8 mouse cellular contexts compared by ENCODE assay signal in genomic region chr10:75935680-75936541, GRCm38 (mm10). TPM values are rescaled to one million over a fixed set of nuclear protein-coding genes. Genes with fewer than 3 reads are reported as not detected.
A peak's percentile ranks its signal among the peaks of the same experiment; 100 is the strongest.
DNase-seq lines count a peak whose midpoint lies in the region; ATAC-seq and TF ChIP-seq lines count a peak whose summit lies in the region.

Gene Mmp11, minus strand, starts transcription at chr10:75936496.

- DNase-seq in G1E (ENCODE audit: low spot score), result peak; percentile 89
- DNase-seq in cerebellum, adult 11 months, result peak; percentile 84
- peak; percentile 78 for DNase-seq in forebrain, embryonic 14.5 days (ENCODE audit: low spot score)
- DNase-seq in heart, postnatal 25 days (ENCODE audit: low spot score), result peak; percentile 40
- peak; percentile 71 for DNase-seq in layer of hippocampus, adult 11-12 months (ENCODE audit: low spot score)
- DNase-seq in lung, adult 18-20 months, result peak; percentile 79 to 82
- peak; percentile 86 for DNase-seq in testis, postnatal 10 days (ENCODE audit: low spot score)

- TF ChIP-seq CTCF in G1E (IDR thresholded peaks at IDR 0.05; ENCODE audit: low read depth, low read length), result no peak

- peak within 1 kb of the TSS; percentile 92 for H3K4me2 ChIP-seq in forebrain, embryonic 14.5 days (ENCODE audit: low read length)
- H3K4me2 ChIP-seq in neural tube, embryonic 14.5 days (ENCODE audit: low read depth, low read length), result peak within 1 kb of the TSS; percentile 95

- peak within 1 kb of the TSS; percentile 46 for H3K9ac ChIP-seq in forebrain, embryonic 14.5 days (ENCODE audit: low read length)
- H3K9ac ChIP-seq in neural tube, embryonic 14.5 days (replicated peaks; ENCODE audit: low read depth, low read length), result peak within 1 kb of the TSS; percentile 56

- intact Hi-C loops in heart, postnatal 25 days (cut with DNase I), result no loop called here

- no peaks in the 10 kb centered on the region for H3K9me3 ChIP-seq in G1E (replicated peaks)
- H3K9me3 ChIP-seq in forebrain, embryonic 14.5 days (replicated peaks; ENCODE audit: control insufficient read depth, low read length), result no peaks in the 10 kb centered on the region
- H3K9me3 ChIP-seq in neural tube, embryonic 14.5 days (ENCODE audit: control insufficient read depth, low read length), result no peaks in the 10 kb centered on the region

- H3K4me1 ChIP-seq in G1E (ENCODE audit: insufficient read depth, low read depth, low read length), result peaks cover 68% of the 10 kb centered on the region
- H3K4me1 ChIP-seq in forebrain, embryonic 14.5 days (ENCODE audit: control insufficient read depth, insufficient read depth, low read length), result peaks cover 17% of the 10 kb centered on the region
- peaks cover 19% of the 10 kb centered on the region for H3K4me1 ChIP-seq in neural tube, embryonic 14.5 days (ENCODE audit: control insufficient read depth, insufficient read depth, low read length)

- peaks cover 23% of the 10 kb centered on the region for H3K27me3 ChIP-seq in G1E (ENCODE audit: insufficient read depth, low read length)
- H3K27me3 ChIP-seq in forebrain, embryonic 14.5 days (replicated peaks; ENCODE audit: control insufficient read depth, insufficient read depth, low read length), result peaks cover 26% of the 10 kb centered on the region
- H3K27me3 ChIP-seq in neural tube, embryonic 14.5 days (ENCODE audit: control insufficient read depth, insufficient read depth, low read length), result peaks cover 3% of the 10 kb centered on the region; the same call in 1 of the 2 replicates

- H3K4me3 ChIP-seq in G1E (ENCODE audit: low read depth, low read length), result peak within 1 kb of the TSS; percentile 88
- peak within 1 kb of the TSS; percentile 46 for H3K4me3 ChIP-seq in forebrain, embryonic 14.5 days (ENCODE audit: low read depth, low read length)
- H3K4me3 ChIP-seq in neural tube, embryonic 14.5 days (ENCODE audit: low read depth, low read length), result peak within 1 kb of the TSS; percentile 54

- no peak within 1 kb of the TSS for H3K27ac ChIP-seq in forebrain, embryonic 14.5 days (ENCODE audit: low read depth, low read length)
- peak within 1 kb of the TSS; percentile 57; the same call in 1 of the 2 replicates for H3K27ac ChIP-seq in neural tube, embryonic 14.5 days (ENCODE audit: low read depth, low read length)

- H3K36me3 ChIP-seq in G1E (replicated peaks), result peaks cover 31% of the 10 kb centered on the region
- H3K36me3 ChIP-seq in forebrain, embryonic 14.5 days (ENCODE audit: control insufficient read depth, insufficient read depth, low read length), result no peaks in the 10 kb centered on the region
- no peaks in the 10 kb centered on the region for H3K36me3 ChIP-seq in neural tube, embryonic 14.5 days (ENCODE audit: control insufficient read depth, insufficient read depth, low read length)

- peak; percentile 76 for ATAC-seq in G1E (ENCODE audit: extremely low read depth, insufficient number of reproducible peaks, low FRiP score, poor library complexity, severe bottlenecking)
- ATAC-seq in forebrain, embryonic 14.5 days, result peak; percentile 52
- peak; percentile 69 for ATAC-seq in neural tube, embryonic 14.5 days (ENCODE audit: low read depth)

- WGBS in forebrain, embryonic 14.5 days, result under 1% methylated on average over 51 of the region's 51 CpGs
- 1% methylated on average over 51 of the region's 51 CpGs for WGBS in neural tube, embryonic 14.5 days

RNA-seq across cellular contexts. Expression of gene Mmp11, which starts in this region (rescaled TPM):
- total RNA-seq in G1E (2014; fragmentation: Nextera tagmentation) (not detected in 2 replicates), G1E (2017) (0.11 and 0.12 TPM in 2 replicates)
- polyA plus RNA-seq in G1E (2012), result 0.08 TPM in 1 of 2 replicates, not detected in the other
- 19.4 and 25.1 TPM in 2 replicates for polyA plus RNA-seq in forebrain, embryonic 14.5 days (2014; fragmentation: Nextera tagmentation; extraction: Ambion mirVana)
- 1 to 10 TPM; 5.0 to 8.1 TPM for total RNA-seq in heart, postnatal 25 days (2021)
- 15.3 and 31.0 TPM in 2 replicates for polyA plus RNA-seq in neural tube, embryonic 14.5 days (2014; fragmentation: Nextera tagmentation; extraction: Ambion mirVana)

Comparison
In these comparisons a context has a peak if more than half of its experiments do, and no peak if none do; other contexts are left out.
1. RNA of gene Mmp11 (total RNA-seq): 5.0 to 8.1 TPM in heart, postnatal 25 days; 0.11 to 0.12 TPM in G1E; every median in the first group is over 4 times any median in the second.
2. RNA of gene Mmp11 (polyA plus RNA-seq): 19.4 to 25.1 TPM in forebrain, embryonic 14.5 days and 15.3 to 31.0 TPM in neural tube, embryonic 14.5 days; 0.08 TPM in G1E; every median in the first group is over 10 times any median in the second.
3. Peak in DNase-seq, ATAC-seq and H3K4me3 ChIP-seq in G1E; RNA of the gene not detected or under 1 TPM.
4. Peak in every context shown above with its lines, with median percentiles within 50 percentile points of each other: ATAC-seq, DNase-seq and H3K4me3 ChIP-seq.